Mouse (Mus musculus) neural tube, embryonic 10.5 days (tissue): ENCODE measurements at regions not wholly inside any gene's neighbourhood (a gene's known extent, or its start where the extent isn't known, plus 50 kb on each side); places are given as distances from the start of the nearest gene placed in this dataset.

Experiments
- DNase-seq: peaks from one replicate; pipeline ENCODE4 v3.0.0-alpha.2; 2017; ENCODE audit warnings: low spot score; ENCODE audit errors: extremely low spot score

- no peak for DNase-seq
These were observed 424.0 kb downstream of the Ptprc start for GRCm38 (mm10) chr1:137751446-137751961.

DNA sequence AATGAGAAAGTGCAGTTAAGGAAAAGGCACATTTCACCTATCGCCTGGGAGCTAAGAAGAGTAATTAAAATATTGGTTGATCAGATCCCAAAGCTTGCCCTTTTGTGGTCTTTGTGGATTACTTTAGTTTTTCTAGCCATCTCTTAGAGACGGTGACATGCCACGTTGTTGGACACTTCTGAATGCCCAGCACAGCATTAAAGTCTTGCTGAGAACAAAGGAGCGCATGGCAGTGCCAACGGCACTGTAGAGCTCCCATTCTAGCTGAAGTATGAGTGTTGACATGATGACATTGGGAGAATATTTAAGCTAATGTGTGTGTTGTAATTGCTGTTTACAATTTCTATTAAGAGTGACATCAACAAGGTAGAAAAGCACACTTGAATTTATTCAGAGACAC is 424.6 kb downstream of the Ptprc start:
- DNase-seq: no peak

DNA sequence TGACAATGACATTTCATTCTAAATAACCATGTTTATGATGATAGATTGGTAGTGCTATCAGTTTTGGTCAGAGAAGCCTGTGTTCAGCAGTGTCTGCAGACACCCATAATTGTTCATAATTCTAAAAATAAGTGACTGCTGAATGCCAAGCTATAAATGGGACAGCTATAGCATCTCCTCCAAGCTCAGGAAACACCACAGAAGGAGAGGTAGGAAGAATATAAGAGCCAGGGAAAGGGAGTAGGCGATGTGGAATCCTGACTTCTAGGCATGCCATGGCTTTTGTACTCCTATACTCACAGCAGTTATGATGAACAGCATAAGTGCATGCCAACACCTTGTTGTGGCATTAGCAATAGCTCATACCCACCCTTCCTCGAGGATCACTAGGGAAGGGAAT is 429.4 kb downstream of the Ptprc start:
- no peak for DNase-seq

- DNase-seq: no peak
These were observed 437.2 kb downstream of the Ptprc start for GRCm38 (mm10) chr1:137738157-137738851.

- DNase-seq: no peak
These were observed 471.6 kb downstream of the Ptprc start for GRCm38 (mm10) chr1:137703882-137704281.

- no peak for DNase-seq
These were observed 476.6 kb downstream of the Ptprc start for GRCm38 (mm10) chr1:137698876-137699275.

DNA sequence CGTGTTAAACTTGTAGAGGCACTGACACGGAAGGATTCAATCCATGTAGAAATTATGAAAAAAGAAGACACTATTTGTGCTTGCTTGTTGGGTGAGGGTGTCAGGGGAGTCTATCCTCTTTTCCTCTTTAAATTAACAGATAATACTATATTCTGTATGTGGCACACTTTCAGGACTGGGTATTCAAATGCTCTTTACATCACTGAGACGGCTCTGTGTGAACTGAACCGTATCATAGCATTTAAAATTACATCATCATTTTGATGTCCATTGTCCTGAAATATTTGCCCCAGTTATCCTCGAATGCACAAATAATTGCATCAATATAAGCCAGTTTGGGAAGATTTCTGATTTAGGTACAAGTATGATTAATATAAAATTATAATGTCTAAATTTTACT is 478.2 kb downstream of the Ptprc start:
- DNase-seq: no peak

- no peak for DNase-seq
These were observed 478.7 kb downstream of the Ptprc start for GRCm38 (mm10) chr1:137696796-137697195.

DNA sequence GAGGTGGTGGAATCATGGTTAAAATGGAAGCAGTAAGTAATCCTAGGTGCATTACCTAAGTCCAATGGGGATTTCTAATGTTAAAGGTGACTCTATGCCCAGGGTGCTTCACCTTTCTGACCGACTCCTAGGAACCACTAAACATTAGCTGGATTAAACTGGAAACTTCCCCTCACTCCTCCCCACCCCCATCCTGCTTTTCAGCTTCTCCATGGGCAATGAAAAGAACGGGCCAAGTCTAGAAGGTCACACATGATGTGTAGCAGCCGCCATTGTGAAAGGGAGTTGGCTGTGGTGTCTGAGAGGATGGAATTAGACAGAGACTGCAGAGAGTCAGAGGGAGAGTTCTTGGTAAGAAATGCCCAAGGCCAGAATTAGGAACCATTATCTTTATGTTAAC is 479.8 kb downstream of the Ptprc start:
- DNase-seq: no peak

GRCm38 (mm10) chr1:137692525-137692924 is 483.0 kb downstream of the Ptprc start:
- DNase-seq: no peak

- DNase-seq: no peak
These were observed 484.5 kb downstream of the Ptprc start for GRCm38 (mm10) chr1:137690860-137691595.

GRCm38 (mm10) chr1:137670650-137671049 is 504.9 kb downstream of the Ptprc start:
- no peak for DNase-seq

DNA sequence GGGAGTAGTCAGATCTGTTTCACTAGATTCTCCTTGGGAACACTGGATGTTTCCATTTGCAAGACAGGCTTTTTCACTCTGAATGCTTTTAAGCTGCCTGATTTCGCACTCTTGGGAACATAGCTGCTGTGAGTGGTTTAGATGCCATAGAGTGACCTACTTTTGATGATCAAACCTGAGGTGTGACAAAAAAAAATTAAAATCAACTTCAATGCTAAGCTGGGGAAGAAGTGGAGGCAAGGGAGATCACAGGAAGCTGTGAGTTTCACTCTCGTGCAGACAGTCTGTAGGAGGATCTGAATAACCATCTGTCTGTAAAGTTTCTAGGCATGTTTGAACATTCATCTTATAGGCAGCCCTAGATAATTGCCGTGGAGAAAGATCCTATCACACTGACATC is 505.7 kb downstream of the Ptprc start:
- no peak for DNase-seq

DNA sequence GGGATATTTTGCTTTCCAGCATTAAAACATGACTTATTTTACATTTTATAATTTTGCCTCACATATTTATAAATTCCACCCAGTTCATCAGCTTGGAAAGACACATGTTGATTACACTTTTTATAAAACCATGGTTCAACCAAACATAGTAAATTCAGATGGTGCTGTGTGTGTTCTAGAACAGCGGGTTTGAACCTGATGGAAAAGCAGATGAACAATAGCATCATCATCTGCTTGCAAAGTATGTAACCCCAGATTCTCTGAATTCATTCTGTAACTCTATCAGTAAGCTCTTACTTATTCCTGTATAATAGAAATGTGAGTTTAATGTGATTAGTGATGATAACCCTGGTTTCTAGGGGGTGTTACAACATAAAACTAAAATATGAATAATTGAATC is 517.4 kb downstream of the Ptprc start:
- DNase-seq: no peak

GRCm38 (mm10) chr1:137656900-137657458 is 518.5 kb downstream of the Ptprc start:
- DNase-seq: no peak

DNA sequence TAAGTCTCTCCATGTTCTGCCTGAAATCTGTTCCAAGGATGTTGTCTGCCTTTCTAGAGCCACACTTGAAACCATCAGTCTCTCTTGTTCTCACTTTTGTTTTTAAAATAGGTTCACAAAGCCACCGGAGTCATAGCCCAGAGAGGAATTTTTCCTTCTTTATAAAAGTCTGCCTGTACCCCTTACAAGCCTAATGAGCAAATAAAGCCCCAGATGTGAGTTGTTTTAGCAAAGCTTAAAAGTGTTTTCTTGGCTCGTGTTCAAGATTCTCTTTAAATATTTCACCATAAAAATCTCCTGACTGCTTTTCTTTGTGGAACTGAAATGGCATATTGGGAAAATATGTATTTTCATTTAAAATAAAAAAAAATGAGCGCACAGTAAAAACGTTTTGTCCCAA is 521.3 kb downstream of the Ptprc start:
- DNase-seq: no peak

GRCm38 (mm10) chr1:137653495-137653894 is 522.0 kb downstream of the Ptprc start:
- DNase-seq: no peak

- DNase-seq: no peak
These were observed 524.9 kb downstream of the Ptprc start for GRCm38 (mm10) chr1:137650629-137651028.

GRCm38 (mm10) chr1:137650082-137650481 is 525.4 kb downstream of the Ptprc start:
- no peak for DNase-seq

DNA sequence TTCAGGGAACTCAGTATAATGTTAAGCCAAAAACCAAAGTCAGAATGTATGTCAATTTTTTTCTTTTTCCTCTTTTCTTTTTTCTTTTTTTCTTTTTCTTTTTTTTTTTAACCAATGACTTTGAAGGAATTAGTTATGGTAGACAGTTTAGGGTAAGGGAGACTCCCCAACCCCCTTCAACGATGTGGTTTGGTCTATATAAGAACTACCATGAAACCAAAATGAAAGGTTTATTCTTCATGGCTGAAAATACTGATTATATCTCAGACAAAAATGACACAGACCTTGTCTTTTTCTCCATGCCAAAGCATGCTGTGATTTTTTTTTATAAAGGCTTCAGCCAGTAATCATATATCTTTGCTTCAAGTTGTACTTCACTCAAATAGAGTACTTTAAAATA is 526.7 kb downstream of the Ptprc start:
- DNase-seq: no peak

DNA sequence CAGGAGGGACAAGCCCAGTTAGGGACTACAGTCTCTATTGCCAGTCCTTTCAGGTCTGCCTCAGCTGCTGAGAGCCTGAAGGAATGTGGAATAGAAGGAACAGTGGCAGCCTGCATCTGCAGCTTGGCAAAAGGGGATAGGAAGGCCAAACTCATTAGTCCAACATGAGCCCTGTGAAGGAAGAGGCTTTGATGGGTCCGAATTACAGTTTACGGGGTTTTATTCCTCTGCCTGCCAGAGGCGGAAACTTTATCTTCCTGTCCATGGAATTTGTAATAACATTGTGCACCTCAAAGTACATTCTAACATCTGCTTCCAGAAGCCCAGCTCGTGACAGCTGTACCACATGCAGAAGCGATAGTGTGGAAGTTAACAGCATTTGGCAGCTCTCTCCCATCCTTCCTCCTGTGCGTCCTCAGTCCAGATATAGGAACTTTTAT is 530.9 kb downstream of the Ptprc start:
- DNase-seq: no peak

- no peak for DNase-seq
These were observed 532.0 kb downstream of the Ptprc start for GRCm38 (mm10) chr1:137643508-137643907.
